Comparison of ENCODE assay signal across 9 mouse cellular contexts in genomic region chr15:12742117-12742906, GRCm38 (mm10).
"Had no signal": no experiment of that assay in that cellular context is flagged by ENCODE, and none has a peak within 500 bp of the region (broad histone marks: within the 10 kb centered on the region; RNA-seq: fewer than 3 reads in every experiment).

No protein-coding gene starts in this region.

- DNase-seq: kidney, adult 8-10 months; kidney, postnatal 25 days; layer of hippocampus, postnatal 36 days; lung, embryonic 14.5 days; lung, postnatal 10 days; right cerebral cortex, postnatal 14 days; thymus, postnatal 36 days had no signal

- ATAC-seq: intestine, postnatal 0 days; midbrain, embryonic 15.5 days had no signal
